Mouse (Mus musculus) CD4-positive, CD25-positive, alpha-beta regulatory T cell, adult 9 weeks (primary cell): ENCODE measurements around the gene Gm11938. TPM values are rescaled to one million over a fixed set of nuclear protein-coding genes. Genes with fewer than 3 reads are reported as not detected.

Source experiments
- polyA plus RNA-seq: library from polyadenylated mRNA; unstranded; fragments of 100-300 nt; shearing (Covaris generic); gene quantifications from one replicate; pipeline ENCODE4 v1.2.1, GENCODE M21; 2017

Gm11938 gene
- not detected for polyA plus RNA-seq

DNA sequence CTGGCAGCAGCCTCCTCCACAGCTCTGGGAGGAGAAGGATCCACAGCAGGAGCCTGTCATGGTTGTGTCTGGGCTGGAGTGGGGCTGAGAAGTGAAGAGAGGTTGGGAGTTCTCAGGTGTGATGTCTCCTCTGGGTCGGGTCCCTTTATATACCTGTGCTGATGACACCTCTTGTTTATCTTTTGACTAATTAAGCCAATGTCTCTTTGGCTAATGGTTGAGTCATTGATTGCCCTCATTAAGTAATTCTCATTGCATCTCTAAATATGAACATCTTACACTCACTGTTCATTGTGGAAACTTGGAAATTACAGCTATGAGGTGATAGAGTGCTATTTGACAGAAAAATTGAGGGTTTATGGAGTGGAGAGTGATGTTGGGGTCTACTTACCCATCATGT, at the start of gene Gm11938:
Gene Gm11938 (minus strand): TSS at position 101 of the 400 bp plus-strand sequence.

DNA sequence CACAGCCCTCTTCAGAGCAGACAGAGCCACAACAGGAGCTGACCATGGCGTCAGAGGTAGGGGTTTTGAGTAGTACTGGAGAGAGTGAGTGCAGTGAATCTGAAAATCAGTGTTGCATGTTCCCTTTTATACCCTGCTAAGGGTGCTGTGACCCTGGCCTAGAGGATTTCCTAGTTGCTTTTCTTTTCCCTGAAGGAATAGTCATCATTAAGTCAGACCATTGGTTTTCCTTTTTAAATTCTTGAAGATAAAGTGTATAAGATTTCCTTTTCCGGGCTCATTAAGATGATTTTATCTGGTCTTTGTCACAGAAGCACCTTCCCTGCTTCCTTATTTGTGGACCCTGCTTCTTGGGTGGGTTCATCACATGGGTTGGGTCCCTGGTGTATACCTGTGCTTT, 47.0 kb upstream of the Gm11938 start, which contains the start of gene Gm11555:
Gene Gm11555 (minus strand): TSS at position 101 of the 400 bp plus-strand sequence.

DNA sequence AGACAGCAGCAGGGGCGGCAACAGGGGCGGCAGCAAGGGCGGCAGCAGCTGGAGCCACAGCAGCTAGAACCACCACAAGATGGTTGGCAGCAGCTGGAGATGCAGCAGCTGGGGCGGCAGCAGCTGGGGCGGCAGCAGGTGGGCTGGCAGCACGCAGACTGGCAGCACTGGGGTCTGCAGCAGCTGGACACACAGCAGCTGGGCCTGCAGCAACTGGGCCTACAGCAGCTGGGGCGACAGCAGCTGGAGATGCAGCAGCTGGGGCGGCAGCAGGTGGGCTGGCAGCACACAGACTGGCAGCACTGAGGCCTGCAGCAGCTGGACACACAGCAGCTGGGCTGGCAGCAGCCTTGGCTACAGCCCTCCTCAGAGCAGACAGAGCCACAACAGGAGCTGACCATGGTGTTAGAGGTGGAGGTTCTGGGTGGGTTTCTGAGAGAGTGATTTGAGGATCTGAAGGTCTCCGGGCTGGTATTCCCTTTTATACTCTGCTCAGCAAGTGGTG, 40.6 kb upstream of the Gm11938 start, which contains the start of gene Krtap4-7:
Gene Krtap4-7 (minus strand): TSS at position 455 of the 505 bp plus-strand sequence.

DNA sequence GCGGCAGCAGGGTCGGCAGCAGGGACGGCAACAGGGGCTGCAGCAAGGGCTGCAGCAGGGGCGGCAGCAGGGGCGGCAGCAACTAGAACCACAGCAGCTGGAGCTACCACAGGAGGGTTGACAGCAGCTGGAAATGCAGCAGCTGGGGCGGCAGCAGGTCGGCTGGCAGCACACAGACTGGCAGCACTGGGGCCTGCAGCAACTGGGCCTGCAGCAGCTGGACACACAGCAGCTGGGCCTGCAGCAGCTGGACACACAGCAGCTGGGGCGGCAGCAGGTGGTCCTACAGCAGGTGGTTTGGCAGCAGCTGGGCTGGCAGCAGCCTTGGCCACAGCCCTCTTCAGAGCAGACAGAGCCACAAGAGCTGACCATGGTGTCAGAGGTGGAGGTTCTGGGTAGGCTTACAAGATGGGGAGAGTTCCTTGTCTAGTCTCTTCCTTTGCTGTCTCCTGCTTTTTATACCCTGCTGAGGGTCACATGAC, 31.6 kb upstream of the Gm11938 start, which contains the start of gene Krtap4-2:
Gene Krtap4-2 (minus strand): TSS at position 432 of the 482 bp plus-strand sequence.

DNA sequence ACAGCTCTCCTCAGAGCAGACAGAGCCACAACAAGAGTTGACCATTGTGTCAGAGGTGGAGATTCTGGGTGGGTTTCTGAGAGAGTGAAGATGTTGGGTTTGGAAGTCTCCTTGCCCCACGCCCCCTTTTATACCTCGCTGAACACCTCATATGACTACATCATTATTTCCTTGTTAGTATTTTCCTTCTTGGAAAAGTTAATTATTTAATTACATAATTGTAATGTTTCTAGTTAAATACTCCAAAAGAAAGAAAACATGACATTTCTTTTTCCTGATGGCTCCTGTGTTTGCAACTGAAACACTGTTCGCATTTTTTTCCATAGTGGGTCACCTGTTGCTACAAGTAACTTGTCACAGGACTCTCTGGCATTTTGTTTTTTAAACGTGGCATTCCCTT, 25.0 kb upstream of the Gm11938 start, which contains the start of gene Krtap4-1:
Gene Krtap4-1 (minus strand): TSS at position 101 of the 400 bp plus-strand sequence.

DNA sequence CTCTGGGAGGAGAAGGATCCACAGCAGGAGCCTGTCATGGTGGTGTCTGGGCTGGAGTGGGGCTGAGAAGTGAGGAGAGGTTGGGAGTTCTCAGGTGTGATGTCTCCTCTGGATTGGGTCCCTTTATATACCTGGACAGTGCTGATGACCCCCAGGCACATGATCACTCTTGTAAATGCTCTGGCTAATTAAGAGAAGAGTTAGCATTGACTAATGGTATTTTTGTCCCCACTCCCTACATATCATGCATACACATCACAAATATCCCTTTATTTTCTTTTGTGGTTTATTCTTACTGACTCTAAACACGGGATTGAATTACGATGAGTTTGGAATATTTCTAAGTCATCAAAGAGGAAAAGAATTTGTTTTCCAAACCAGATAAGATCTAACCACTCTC, 17.2 kb upstream of the Gm11938 start, which contains the start of gene Gm11562:
Gene Gm11562 (minus strand): TSS at position 101 of the 400 bp plus-strand sequence.

DNA sequence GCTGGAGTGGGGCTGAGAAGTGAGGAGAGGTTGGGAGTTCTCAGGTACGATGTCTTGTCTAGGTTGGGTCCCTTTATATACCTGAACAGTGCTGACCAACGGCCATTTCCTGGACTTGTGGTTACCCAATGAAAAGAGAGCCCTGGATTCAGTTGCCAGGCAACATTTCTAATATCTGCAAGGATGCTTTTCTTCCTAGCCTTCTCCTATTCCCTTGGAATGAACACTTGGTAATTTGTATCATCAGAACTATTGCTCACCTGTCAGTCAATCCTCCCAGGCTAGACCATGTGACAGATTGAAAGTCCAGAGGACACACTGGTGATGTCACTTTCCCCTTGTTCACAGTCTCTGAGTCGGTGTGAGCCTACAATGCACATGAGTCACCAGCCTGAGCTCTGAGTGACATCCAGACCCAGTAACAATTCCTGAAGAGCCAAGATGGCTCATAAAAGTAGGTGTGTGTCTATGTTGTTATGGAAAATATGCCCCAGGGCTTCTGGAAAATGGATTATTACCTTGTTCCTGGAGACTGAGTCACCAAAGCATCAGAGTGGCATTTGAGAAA, 11.8 kb upstream of the Gm11938 start, which contains the start of gene Krtap2-4:
Gene Krtap2-4 (minus strand): TSS at position 51 of the 568 bp plus-strand sequence.

DNA sequence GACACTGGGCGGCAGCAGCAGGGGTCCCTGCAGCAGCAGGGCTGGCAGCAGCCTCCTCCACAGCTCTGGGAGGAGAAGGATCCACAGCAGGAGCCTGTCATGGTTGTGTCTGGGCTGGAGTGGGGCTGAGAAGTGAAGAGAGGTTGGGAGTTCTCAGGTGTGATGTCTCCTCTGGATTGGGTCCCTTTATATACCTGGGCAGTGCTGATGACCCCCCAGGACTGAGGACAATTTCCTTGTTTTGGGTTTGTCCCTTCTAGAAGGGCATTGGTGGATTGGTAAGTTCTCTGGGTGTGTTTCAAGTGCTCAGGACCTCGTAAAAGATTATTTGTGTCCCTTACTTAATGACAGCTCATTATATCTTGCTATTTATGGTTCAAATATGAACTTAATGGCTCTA, 7.0 kb upstream of the Gm11938 start, which contains the start of gene Gm11937:
Gene Gm11937 (minus strand): TSS at position 101 of the 400 bp plus-strand sequence.

DNA sequence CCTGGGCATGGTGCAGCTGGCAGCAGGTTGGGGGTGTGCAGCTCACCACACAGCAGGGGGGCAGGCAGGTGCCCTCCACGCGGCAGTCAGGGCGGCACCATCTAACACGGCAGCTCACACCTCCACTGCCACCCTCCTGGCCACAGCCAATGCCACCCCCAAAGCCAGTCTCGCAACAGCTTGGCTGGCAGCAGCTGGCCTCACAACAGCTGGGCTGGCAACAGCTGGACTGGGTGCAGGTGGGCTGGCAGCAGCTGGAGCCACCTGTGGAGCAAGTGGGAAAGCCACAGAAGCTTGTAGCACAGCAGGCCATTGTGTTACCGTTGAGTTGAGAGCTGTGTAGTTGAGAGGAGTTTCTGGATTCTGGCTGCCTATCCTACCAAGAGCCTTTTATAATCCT, 5.4 kb downstream of the Gm11938 start, which contains the start of gene Krtap9-3:
Gene Krtap9-3 (minus strand): TSS at position 364 of the 400 bp plus-strand sequence.

DNA sequence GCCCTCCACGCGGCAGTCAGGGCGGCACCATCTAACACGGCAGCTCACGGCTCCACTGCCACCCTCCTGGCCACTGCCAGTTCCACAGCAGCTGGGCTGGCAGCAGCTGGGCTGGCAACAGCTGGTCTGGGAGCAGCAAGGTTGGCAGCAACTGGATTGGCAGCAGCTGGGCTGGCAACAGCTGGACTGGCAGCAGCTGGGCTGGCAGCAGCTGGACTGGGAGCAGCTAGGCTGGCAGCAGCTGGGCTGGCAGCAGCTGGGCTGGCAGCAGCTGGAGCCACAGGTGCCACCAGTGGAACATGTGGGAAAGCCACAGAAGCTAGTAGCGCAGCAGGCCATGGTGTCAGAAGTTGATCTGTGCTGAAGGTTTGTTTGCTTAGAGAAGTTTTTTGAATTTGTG, 12.1 kb downstream of the Gm11938 start, which contains the start of gene Krtap1-3:
Gene Krtap1-3 (minus strand): TSS at position 359 of the 400 bp plus-strand sequence.

DNA sequence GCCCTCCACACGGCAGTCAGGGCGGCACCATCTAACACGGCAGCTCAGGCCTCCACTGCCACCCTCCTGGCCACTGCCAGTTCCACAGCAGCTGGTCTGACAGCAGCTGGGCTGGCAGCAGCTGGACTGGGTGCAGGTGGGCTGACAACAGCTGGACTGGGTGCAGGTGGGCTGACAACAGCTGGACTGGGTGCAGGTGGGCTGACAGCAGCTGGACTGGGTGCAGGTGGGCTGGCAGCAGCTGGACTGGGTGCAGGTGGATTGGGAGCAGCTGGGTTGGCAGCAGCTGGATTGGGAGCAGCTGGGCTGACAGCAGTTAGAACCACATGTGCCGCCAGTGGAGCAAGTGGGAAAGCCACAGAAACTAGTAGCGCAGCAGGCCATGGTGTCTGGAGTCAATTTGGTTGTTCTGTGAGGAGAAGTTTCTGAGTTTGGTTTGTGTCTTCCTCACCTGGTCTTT, 19.8 kb downstream of the Gm11938 start, which contains the start of gene Krtap1-4:
Gene Krtap1-4 (minus strand): TSS at position 410 of the 460 bp plus-strand sequence.

DNA sequence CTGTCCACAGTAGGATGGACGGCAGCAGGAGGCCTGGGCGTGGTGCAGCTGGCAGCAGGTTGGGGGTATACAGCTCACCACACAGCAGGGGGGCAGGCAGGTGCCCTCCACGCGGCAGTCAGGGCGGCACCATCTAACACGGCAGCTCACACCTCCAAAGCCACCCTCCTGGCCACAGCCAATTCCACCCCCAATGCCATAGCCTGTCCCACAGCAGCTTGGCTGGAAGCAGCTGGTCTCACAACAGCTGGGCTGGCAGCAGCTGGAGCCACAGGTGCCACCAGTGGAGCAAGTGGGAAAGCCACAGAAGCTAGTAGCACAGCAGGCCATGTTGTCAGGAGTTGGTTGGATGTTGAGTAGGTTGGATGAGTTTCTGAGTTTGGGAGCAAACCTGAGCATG, 22.5 kb downstream of the Gm11938 start, which contains the start of gene Krtap1-5:
Gene Krtap1-5 (minus strand): TSS at position 381 of the 400 bp plus-strand sequence.

DNA sequence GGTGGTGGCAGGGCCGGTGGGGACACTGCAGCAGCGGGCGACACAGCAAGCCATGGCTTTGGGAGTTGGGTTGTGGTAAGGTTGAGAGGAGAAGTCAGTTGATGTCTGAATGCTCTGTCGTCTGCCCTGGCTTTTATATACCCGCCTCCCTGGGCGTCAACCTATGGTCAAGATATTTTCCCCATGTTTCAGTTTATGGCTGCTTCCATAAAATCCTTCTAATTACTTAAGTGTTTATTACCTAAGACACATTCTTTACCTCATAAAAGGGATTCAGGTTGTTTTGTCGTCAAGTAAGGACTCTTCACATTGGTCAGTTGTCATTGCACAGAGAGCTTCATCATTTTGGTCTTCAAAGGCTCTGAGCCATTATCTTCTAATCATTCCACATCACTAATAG, 36.6 kb downstream of the Gm11938 start, which contains the start of gene Krtap3-1:
Gene Krtap3-1 (minus strand): TSS at position 101 of the 400 bp plus-strand sequence.

DNA sequence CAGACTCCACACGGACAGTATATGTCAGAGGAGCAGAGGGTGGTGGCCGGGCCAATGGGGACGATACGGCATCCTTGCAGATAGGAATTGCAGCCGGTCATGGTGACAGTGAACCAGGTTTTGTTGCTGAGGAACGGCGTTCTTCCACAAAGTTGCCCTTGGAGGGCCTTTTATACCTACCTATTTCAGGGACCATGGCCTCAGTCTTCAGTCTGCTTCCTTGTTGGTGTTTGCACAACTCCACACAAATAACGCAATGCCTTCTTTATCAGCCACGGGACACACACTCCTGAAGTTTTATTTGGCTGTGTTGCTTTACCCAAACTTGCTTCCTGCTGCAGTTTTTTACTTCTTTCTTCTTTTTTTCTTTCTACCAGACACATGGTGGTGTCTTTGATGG, 43.7 kb downstream of the Gm11938 start, which contains the start of gene Gm11939:
Gene Gm11939 (minus strand): TSS at position 101 of the 400 bp plus-strand sequence.

DNA sequence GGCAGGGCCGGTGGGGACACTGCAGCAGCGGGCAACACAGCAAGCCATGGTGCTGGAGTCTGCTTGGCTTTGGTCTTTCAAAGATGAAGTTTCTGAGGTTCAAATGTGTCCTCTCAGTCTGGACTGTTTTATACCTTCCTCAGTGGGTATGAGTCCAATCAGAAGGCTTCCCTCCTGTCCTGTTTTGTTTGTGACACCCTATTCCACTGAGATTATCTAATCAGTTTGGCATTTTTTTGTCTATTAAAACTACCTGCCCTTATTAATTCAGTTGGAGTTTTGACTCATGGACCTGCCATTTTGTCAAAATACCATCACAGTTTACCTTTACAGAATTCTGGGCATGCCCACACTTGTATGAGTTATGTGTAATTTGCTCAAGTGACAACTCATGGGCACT, 46.4 kb downstream of the Gm11938 start, which contains the start of gene Krtap3-2:
Gene Krtap3-2 (minus strand): TSS at position 101 of the 400 bp plus-strand sequence.

Other genes starting within 250 kb of the Gm11938 start
- not detected for gene Krt28, start 228.4 kb downstream of the Gm11938 start, polyA plus RNA-seq
- gene Krt10, start 213.9 kb downstream of the Gm11938 start, polyA plus RNA-seq = 18.4 TPM
- not detected for gene Krt12, start 181.0 kb downstream of the Gm11938 start, polyA plus RNA-seq
- gene Krt20, start 165.2 kb downstream of the Gm11938 start, polyA plus RNA-seq = not detected
- not detected for gene Krt23, start 110.2 kb downstream of the Gm11938 start, polyA plus RNA-seq
- not detected for gene Krt39, start 82.0 kb downstream of the Gm11938 start, polyA plus RNA-seq
- not detected for gene Krt40, start 60.1 kb downstream of the Gm11938 start, polyA plus RNA-seq
- gene Krtap3-3, start 52.4 kb downstream of the Gm11938 start, polyA plus RNA-seq = not detected
- not detected for gene Krtap3-2, start 46.5 kb downstream of the Gm11938 start, polyA plus RNA-seq
- not detected for gene Gm11939, start 43.8 kb downstream of the Gm11938 start, polyA plus RNA-seq
- not detected for gene Krtap3-1, start 36.7 kb downstream of the Gm11938 start, polyA plus RNA-seq
- gene Krtap1-5, start 22.3 kb downstream of the Gm11938 start, polyA plus RNA-seq = not detected
- not detected for gene Krtap1-4, start 19.7 kb downstream of the Gm11938 start, polyA plus RNA-seq
- not detected for gene Krtap1-3, start 12.0 kb downstream of the Gm11938 start, polyA plus RNA-seq
- gene Krtap9-3, start 5.2 kb downstream of the Gm11938 start, polyA plus RNA-seq = not detected
- gene Gm11937, start 6.9 kb upstream of the Gm11938 start, polyA plus RNA-seq = not detected
- not detected for gene Krtap2-4, start 11.5 kb upstream of the Gm11938 start, polyA plus RNA-seq
- gene Gm11562, start 17.1 kb upstream of the Gm11938 start, polyA plus RNA-seq = not detected
- gene Krtap4-1, start 24.9 kb upstream of the Gm11938 start, polyA plus RNA-seq = not detected
- gene Krtap4-2, start 31.8 kb upstream of the Gm11938 start, polyA plus RNA-seq = not detected
- gene Krtap4-7, start 40.8 kb upstream of the Gm11938 start, polyA plus RNA-seq = not detected
- gene Gm11555, start 46.9 kb upstream of the Gm11938 start, polyA plus RNA-seq = not detected
- gene Gm11563, start 55.7 kb upstream of the Gm11938 start, polyA plus RNA-seq = not detected
- gene Krtap4-6, start 62.7 kb upstream of the Gm11938 start, polyA plus RNA-seq = not detected
- not detected for gene Gm14190, start 87.4 kb upstream of the Gm11938 start, polyA plus RNA-seq
- gene Gm14180, start 131.0 kb upstream of the Gm11938 start, polyA plus RNA-seq = not detected
- gene Gm11595, start 169.6 kb upstream of the Gm11938 start, polyA plus RNA-seq = not detected
- not detected for gene Krtap4-8, start 177.4 kb upstream of the Gm11938 start, polyA plus RNA-seq
- not detected for gene Krtap4-9, start 181.9 kb upstream of the Gm11938 start, polyA plus RNA-seq
- gene Gm11596, start 190.2 kb upstream of the Gm11938 start, polyA plus RNA-seq = not detected
- gene Gm11569, start 195.6 kb upstream of the Gm11938 start, polyA plus RNA-seq = not detected
- gene Gm11554, start 201.1 kb upstream of the Gm11938 start, polyA plus RNA-seq = not detected
- not detected for gene Krtap4-13, start 206.6 kb upstream of the Gm11938 start, polyA plus RNA-seq
- not detected for gene Gm11564, start 212.4 kb upstream of the Gm11938 start, polyA plus RNA-seq
- not detected for gene 2300003K06Rik, start 234.8 kb upstream of the Gm11938 start, polyA plus RNA-seq
- not detected for gene Krtap4-16, start 248.3 kb upstream of the Gm11938 start, polyA plus RNA-seq